Mouse (Mus musculus) small intestine, adult 2 months (tissue): Measurements from ENCODE around the gene Nxph4.

Experiments used
- CTCF ChIP-seq: fragments of 200-500 bp; IDR thresholded peaks from 2 replicates; pipeline ENCODE4 v1.5.1; 2012; ENCODE audit warnings: low read depth, mild to moderate bottlenecking, control low read depth, inconsistent platforms, low read length, moderate library complexity, mixed read lengths; ENCODE audit not compliant: insufficient replicate concordance, insufficient read length; ENCODE audit errors: extremely low read depth
- POLR2A ChIP-seq: fragments of 200-500 bp; IDR thresholded peaks from 2 replicates; pipeline ENCODE4 v1.6.1; 2012; ENCODE audit warnings: low read depth, mild to moderate bottlenecking, control low read depth, inconsistent platforms, low read length, moderate library complexity

- TF ChIP-seq POLR2A (no peak), CTCF (no peak)
Measured at GRCm38 (mm10) chr10:127548236-127548635, 13.9 kb upstream of the Nxph4 start.
